Mouse (Mus musculus) E14TG2a.4 (cell line): ENCODE measurements around the gene Rpp25.

Source experiments
- H3K27me3 ChIP-seq: 2 replicates; pipeline ENCODE4 v1.6.1; 2014; ENCODE audit warnings: low read length, control low read depth; ENCODE audit not compliant: insufficient read depth
- H3K36me3 ChIP-seq: 2 replicates; pipeline ENCODE4 v1.6.1; 2014; ENCODE audit warnings: low read length, control low read depth; ENCODE audit not compliant: insufficient read depth
- H3K4me1 ChIP-seq: replicated peaks from 2 replicates; pipeline ENCODE4 v1.6.1; 2014; ENCODE audit warnings: low read depth, low read length, control low read depth
- H3K4me3 ChIP-seq: replicated peaks from 2 replicates; pipeline ENCODE4 v1.5.1; 2014; ENCODE audit warnings: mild to moderate bottlenecking, low read length
- H3K9me3 ChIP-seq: 2 replicates; pipeline ENCODE4 v1.6.1; 2014; ENCODE audit warnings: low read length, control low read depth
- CTCF ChIP-seq: conservative IDR thresholded peaks from 2 replicates; pipeline ENCODE4 v1.5.1; 2014; ENCODE audit warnings: low read length
- NANOG ChIP-seq: IDR thresholded peaks from 2 replicates; pipeline ENCODE4 v1.6.1; 2014; ENCODE audit warnings: borderline replicate concordance, low read length, mixed read lengths
- POU5F1 ChIP-seq: IDR thresholded peaks from 2 replicates; pipeline ENCODE4 v1.6.1; 2014; ENCODE audit warnings: low read length, borderline replicate concordance

Gene Rpp25

DNA sequence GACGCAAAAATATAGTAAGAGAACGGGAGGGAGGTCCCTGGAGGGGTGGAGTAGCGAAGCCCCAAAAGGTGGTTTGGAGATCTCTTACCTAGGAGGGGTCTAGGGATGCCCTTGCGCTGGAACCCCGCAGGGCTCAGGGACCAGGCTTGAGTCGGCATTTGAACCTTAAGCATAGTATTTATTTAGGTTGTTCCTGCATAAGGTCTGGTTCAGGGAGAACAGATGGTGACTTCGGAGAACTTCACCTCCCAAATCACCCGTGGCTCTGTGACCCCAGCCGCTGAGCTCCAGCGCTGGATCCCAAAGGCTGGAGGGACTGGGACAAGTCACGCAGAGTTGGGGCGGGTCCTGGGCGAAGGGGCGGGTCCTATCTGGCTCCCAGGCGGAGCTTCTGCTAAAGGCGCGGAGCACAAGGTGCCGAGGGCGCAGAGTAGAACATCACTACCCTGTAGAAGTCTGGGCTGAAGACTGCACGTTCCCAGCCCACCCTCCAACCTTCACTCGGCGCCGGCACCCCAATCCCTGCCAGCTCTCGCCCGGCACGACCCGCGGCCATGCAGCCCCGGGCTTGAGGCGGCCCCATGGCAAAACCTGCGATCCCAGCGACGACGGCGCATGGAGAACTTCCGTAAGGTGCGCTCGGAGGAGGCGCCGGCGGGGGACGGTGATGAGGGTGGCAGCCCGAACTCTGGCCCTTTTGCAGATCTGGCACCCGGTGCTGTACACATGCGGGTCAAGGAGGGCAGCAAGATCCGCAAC, at the start of gene Rpp25:
Gene Rpp25 (plus strand): TSS at position 405 of the 759 bp plus-strand sequence.
- Histone ChIP-seq H3K27me3 (0 out of 2 replicates have a peak, but pooled peaks cover 2% of the 10 kb centered on the region), H3K4me1 (peaks cover 79% of the 10 kb centered on the region), H3K4me3 (peak within 1 kb of the TSS; percentile 88), H3K9me3 (no peaks in the 10 kb centered on the region), H3K36me3 (peaks cover 20% of the 10 kb centered on the region)
- TF ChIP-seq POU5F1: no peak
- no peak for TF ChIP-seq CTCF
- no peak for TF ChIP-seq NANOG

DNA sequence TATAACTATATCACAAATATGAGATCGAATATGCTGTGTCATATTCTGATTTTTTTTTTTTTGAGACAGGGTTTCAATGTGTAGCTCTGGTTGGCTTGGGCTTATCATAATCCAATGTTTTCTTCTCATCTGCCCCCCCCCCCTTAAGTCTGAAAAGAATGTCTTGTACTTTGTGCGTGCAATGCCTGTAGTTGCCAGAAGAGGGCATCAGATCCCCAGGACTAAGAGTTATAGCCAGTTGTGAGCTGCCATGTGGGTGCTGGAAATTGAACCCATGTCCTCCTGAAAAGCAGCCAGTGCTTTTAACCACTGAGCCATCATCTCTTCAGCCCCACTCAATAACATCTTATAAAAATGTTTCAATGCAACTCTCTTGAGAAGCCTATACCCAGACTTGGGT, 44.1 kb upstream of the Rpp25 start:
- H3K4me1 ChIP-seq: peaks cover 64% of the 10 kb centered on the region
- TF ChIP-seq CTCF (peak; percentile 53), NANOG (no peak), POU5F1 (no peak)
- H3K27me3 ChIP-seq: no peaks in the 10 kb centered on the region
- H3K36me3 ChIP-seq: peaks cover 38% of the 10 kb centered on the region
- H3K9me3 ChIP-seq: 0 out of 2 replicates have a peak, but pooled peaks cover 12% of the 10 kb centered on the region
- H3K4me3 ChIP-seq: no peak overlapping the region

DNA sequence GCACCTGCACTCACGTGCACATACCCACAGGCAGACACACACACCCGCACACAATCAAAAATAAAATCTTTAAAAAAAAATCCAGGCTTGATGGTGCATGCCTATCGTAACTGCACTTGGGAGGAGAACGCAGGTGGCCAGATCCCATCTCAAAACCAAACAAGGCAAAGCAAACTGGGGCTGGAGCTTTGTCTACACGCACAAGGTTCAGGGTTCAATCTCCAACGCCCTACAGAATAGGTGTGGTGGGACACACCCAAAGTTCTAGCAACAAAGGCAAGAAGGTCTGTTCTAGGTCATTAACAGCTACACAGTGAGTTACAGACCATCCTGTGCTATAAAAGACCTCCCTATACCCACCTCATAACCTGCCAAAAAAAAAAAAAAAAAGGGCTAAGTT, 41.0 kb upstream of the Rpp25 start:
- H3K4me1 ChIP-seq: peaks cover 69% of the 10 kb centered on the region
- TF ChIP-seq CTCF (no peak), NANOG (no peak), POU5F1 (no peak)
- peak overlapping the region; percentile 27; the same call in 1 of the 2 replicates for H3K4me3 ChIP-seq
- peaks cover 29% of the 10 kb centered on the region for H3K36me3 ChIP-seq
- 0 out of 2 replicates have a peak, but pooled peaks cover 8% of the 10 kb centered on the region for H3K9me3 ChIP-seq
- H3K27me3 ChIP-seq: no peaks in the 10 kb centered on the region

DNA sequence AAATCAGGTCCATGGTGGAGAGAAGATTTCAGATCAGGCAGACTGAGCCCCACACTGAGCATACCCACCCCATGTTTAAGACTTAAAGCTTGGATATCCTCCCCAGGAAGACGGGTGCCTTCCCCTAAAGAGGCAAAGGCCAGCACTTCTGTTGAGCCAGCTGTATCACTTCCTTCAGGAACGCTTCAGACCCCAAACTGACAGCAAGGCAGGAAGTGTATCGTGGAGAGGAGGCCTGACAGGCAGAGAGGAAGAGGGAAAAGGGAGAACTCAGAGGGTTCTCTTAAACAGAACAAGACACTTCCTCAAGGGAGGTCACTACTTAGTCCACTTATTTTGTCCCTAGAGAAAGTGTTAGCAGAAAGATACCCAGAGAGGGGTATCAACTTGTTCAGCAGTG, 37.7 kb upstream of the Rpp25 start:
- Histone ChIP-seq H3K4me3 (no peak overlapping the region; the same call in 1 of the 2 replicates), H3K4me1 (peaks cover 71% of the 10 kb centered on the region), H3K9me3 (no peaks in the 10 kb centered on the region), H3K36me3 (peaks cover 25% of the 10 kb centered on the region), H3K27me3 (no peaks in the 10 kb centered on the region)
- TF ChIP-seq POU5F1 (no peak), CTCF (no peak), NANOG (no peak)

DNA sequence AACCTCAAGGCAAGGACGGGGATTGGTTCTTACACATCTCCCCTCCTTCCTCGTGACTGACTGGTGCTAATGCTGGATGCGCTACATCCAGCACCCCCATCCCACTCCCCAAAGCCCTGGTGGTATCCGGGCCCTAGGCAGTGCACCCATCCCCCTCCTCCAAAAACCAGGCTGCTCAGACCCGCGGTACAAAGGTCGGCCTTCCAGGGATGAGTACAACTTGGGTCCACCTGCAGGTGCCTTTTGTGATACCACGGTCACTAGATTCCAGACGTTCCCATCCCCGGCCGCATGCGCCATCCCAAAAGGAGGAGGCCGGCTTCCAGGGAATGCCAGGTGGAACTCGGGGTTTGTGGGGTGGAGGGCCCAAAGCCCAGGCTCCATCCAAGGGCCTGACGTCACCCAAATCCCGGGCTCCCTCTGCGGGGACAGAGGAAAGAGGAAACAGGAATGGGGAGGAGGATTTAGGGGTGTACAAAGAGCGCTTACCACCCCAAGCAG, 36.5 kb upstream of the Rpp25 start:
- Histone ChIP-seq H3K36me3 (peaks cover 25% of the 10 kb centered on the region), H3K9me3 (no peaks in the 10 kb centered on the region), H3K27me3 (no peaks in the 10 kb centered on the region), H3K4me3 (peak overlapping the region; percentile 91), H3K4me1 (peaks cover 59% of the 10 kb centered on the region)
- TF ChIP-seq NANOG: no peak
- TF ChIP-seq CTCF: no peak
- TF ChIP-seq POU5F1: no peak

DNA sequence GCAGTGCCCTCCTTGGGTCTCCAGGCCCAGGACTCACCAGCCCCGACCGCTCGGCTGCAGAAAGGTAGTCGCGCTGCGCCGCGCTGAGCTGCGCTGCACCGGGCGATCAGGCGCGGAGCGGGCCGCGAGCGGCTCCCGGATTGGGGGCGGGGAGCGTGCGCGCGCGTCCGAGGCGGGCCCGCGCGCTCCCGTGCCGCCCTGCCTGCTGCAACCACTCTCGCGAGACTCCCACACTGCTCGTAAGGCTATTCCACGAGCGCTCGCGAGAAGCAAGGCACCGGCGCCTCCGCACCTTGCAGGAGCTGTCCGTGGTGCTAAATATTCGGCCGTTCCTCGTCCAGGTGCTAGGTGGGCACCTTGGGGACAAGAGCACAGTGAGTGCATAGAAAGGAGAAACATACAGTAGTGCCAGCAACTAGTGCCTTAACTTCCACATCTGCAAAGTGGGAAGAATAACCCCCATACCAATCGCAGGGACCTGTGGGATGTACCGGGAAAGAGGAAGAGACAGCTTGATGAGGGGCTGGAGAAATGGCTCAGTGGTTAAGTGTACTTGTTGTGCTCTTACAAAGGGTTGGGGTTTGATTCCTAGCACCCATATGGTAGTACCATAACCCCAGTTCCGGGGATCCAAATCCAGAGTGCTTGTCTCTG, 35.8 kb upstream of the Rpp25 start, which contains the start of gene Scamp5:
Gene Scamp5 (minus strand): TSS at position 165 of the 654 bp plus-strand sequence.
- peaks cover 24% of the 10 kb centered on the region for H3K36me3 ChIP-seq
- no peaks in the 10 kb centered on the region for H3K27me3 ChIP-seq
- H3K9me3 ChIP-seq: no peaks in the 10 kb centered on the region
- TF ChIP-seq CTCF (no peak), POU5F1 (no peak), NANOG (no peak)
- H3K4me3 ChIP-seq: peak within 1 kb of the TSS; percentile 91
- peaks cover 56% of the 10 kb centered on the region for H3K4me1 ChIP-seq

DNA sequence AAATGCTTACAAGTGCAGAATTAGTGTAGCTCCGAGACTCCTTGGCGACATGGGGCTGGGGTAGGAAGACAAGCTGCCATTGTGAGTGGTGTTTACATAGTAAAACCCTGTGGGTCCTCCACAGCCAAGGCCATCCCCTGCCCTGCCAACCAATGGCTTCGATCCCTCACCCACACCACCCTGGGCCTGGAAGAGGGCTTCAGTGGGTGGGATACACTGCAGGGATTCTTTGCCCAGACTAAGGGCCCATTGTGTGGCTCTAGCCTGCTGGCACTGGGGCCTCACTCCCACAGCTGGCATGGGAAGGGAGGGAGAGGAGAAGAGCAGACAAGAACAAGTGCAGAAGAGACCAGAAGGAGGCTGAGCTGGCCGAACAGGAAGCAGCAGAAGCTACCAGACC, 34.9 kb upstream of the Rpp25 start:
- H3K4me1 ChIP-seq: peaks cover 48% of the 10 kb centered on the region
- no peak overlapping the region for H3K4me3 ChIP-seq
- H3K9me3 ChIP-seq: no peaks in the 10 kb centered on the region
- no peaks in the 10 kb centered on the region for H3K27me3 ChIP-seq
- peaks cover 15% of the 10 kb centered on the region for H3K36me3 ChIP-seq
- TF ChIP-seq POU5F1 (no peak), NANOG (no peak), CTCF (no peak)

DNA sequence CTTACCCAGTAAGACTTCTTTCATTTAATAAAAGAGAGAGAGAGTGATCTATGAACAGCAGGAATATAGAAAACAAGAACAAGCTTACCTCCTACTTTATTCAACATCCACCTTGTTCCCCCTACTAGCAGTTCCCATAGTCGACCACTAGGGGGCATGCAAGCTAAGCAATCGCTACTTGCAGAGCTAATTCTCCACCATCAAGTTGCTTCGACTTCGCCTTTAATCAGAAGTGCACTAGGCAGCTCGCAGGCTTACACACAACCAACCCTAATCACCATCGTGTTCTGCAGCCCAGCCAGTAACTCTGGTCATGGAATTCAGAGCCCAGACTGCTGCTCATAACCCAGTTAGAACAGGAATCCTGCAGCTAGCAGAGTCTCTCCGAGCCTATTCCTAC, 18.1 kb upstream of the Rpp25 start:
- Histone ChIP-seq H3K36me3 (no peaks in the 10 kb centered on the region), H3K27me3 (no peaks in the 10 kb centered on the region), H3K9me3 (peaks cover 20% of the 10 kb centered on the region), H3K4me3 (no peak overlapping the region), H3K4me1 (peaks cover 10% of the 10 kb centered on the region)
- TF ChIP-seq CTCF: peak; percentile 99
- TF ChIP-seq POU5F1: no peak
- TF ChIP-seq NANOG: no peak

DNA sequence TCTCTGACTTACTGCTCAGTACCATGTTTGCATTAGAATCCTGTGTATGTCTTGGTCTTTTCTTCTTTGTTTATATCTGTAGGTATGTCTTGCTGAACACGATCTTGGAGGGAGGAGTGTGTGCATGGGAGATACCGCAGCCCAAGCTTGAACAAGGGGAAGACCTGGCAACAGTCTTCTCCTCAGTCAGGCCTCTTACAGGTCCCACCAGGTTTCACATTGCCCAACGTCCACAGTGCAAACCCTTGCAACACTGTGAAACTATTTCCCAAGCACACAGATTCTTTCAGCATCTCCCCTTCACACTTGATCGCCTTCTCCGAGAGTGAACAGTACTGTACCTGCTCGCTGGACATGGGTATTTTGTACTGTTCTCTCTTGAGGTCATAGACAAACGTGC, 16.0 kb upstream of the Rpp25 start:
- Histone ChIP-seq H3K4me3 (no peak overlapping the region), H3K9me3 (peaks cover 29% of the 10 kb centered on the region), H3K27me3 (no peaks in the 10 kb centered on the region), H3K4me1 (peaks cover 10% of the 10 kb centered on the region), H3K36me3 (no peaks in the 10 kb centered on the region)
- TF ChIP-seq POU5F1: no peak
- TF ChIP-seq CTCF: no peak
- no peak for TF ChIP-seq NANOG
